Mouse (Mus musculus) embryonic facial prominence, embryonic 14.5 days (tissue): Measurements from ENCODE around the gene Hist2h2ac. TPM values are rescaled to one million over a fixed set of nuclear protein-coding genes. Genes with fewer than 3 reads are reported as not detected.

Experiments
- ATAC-seq: fragments of 200-750 bp; cut with Nextera tagmentation; 2 replicates; pipeline ENCODE4 v1.8.0; 2017; ENCODE audit warnings: low read depth, moderate number of reproducible peaks, moderate TSS enrichment
- DNase-seq: peaks from one replicate; pipeline ENCODE4 v3.0.0-alpha.2; 2015; ENCODE audit warnings: low spot score
- H3K27ac ChIP-seq: fragments of 300-500 bp; sonication (generic); replicated peaks from 2 replicates; pipeline ENCODE4 v1.5.1; 2014; ENCODE audit warnings: low read depth, mild to moderate bottlenecking, low read length, moderate library complexity
- H3K27me3 ChIP-seq: fragments of 300-500 bp; sonication (generic); replicated peaks from 2 replicates; pipeline ENCODE4 v1.6.1; 2014; ENCODE audit warnings: low read length; ENCODE audit not compliant: control insufficient read depth, insufficient read depth
- H3K36me3 ChIP-seq: fragments of 300-500 bp; sonication (generic); 2 replicates; pipeline ENCODE4 v1.6.1; 2014; ENCODE audit warnings: low read length, mixed read lengths; ENCODE audit not compliant: control insufficient read depth, insufficient read depth
- H3K4me1 ChIP-seq: fragments of 300-500 bp; sonication (generic); 2 replicates; pipeline ENCODE4 v1.6.1; 2014; ENCODE audit warnings: antibody characterized with exemption, low read length; ENCODE audit not compliant: control insufficient read depth, insufficient read depth
- H3K4me2 ChIP-seq: fragments of 300-500 bp; sonication (generic); 2 replicates; pipeline ENCODE4 v1.6.1; 2014; ENCODE audit warnings: low read depth, mild to moderate bottlenecking, low read length, moderate library complexity, mixed read lengths
- H3K4me3 ChIP-seq: fragments of 300-500 bp; sonication (generic); 2 replicates; pipeline ENCODE4 v1.5.1; 2014; ENCODE audit warnings: low read depth, mild to moderate bottlenecking, low read length
- H3K9ac ChIP-seq: fragments of 300-500 bp; sonication (generic); 2 replicates; pipeline ENCODE4 v1.6.1; 2014; ENCODE audit warnings: low read depth, mild to moderate bottlenecking, low read length, moderate library complexity, mixed read lengths
- H3K9me3 ChIP-seq: fragments of 300-500 bp; sonication (generic); 2 replicates; pipeline ENCODE4 v1.6.1; 2016; ENCODE audit warnings: low read length; ENCODE audit not compliant: control insufficient read depth
- WGBS: fragments of 180-500 bp; shearing (Covaris S2); extraction: QIAGEN DNeasy Blood & Tissue Kit; methylation state at CpG from one replicate; pipeline ENCODE4 v1.1.7; 2014; 5-methylcytosine and 5-hydroxymethylcytosine counted together
- microRNA-seq: library from miRNA; unstranded; fragments of <30 nt; microRNA quantifications from one replicate; pipeline ENCODE4, GENCODE M21; 2016; ENCODE audit warnings: borderline number of aligned reads
- polyA plus RNA-seq: library from polyadenylated mRNA; unstranded; fragments of >200 nt; fragmentation: Nextera tagmentation; extraction: Ambion mirVana; gene quantifications from 2 replicates; pipeline ENCODE4 v1.2.1, GENCODE M21; 2014

Hist2h2ac gene
- polyA plus RNA-seq, 1 experiment from 2014 or later: 8.4 TPM

- Histone ChIP-seq H3K4me2 (peak within 1 kb of the TSS; percentile 95), H3K9me3 (no peaks in the 10 kb centered on the region), H3K36me3 (peaks cover 50% of the 10 kb centered on the region), H3K9ac (peak within 1 kb of the TSS; percentile 91), H3K4me1 (peaks cover 11% of the 10 kb centered on the region), H3K27ac (peak within 1 kb of the TSS; percentile 99), H3K27me3 (no peaks in the 10 kb centered on the region), H3K4me3 (peak within 1 kb of the TSS; percentile 88)
- peak; percentile 97 for DNase-seq
- ATAC-seq: peak; percentile 95
- 1% methylated on average over 41 of the region's 58 CpGs for WGBS
These were observed 48.2 kb downstream of the Hist2h2ac start, which contains the start of gene Sf3b4 for GRCm38 (mm10) chr3:96172197-96173178. Sf3b4 (plus strand) TSS chr3:96172332.

GRCm38 (mm10) chr3:96171583-96172196, 49.0 kb downstream of the Hist2h2ac start:
- ATAC-seq: no peak; the same call in 1 of the 2 replicates
- Histone ChIP-seq H3K36me3 (peaks cover 46% of the 10 kb centered on the region), H3K4me3 (peak overlapping the region; percentile 88), H3K9me3 (no peaks in the 10 kb centered on the region), H3K9ac (peak overlapping the region; percentile 91), H3K4me1 (peaks cover 11% of the 10 kb centered on the region), H3K27me3 (no peaks in the 10 kb centered on the region), H3K4me2 (peak overlapping the region; percentile 95), H3K27ac (peak overlapping the region; percentile 99)
- WGBS: 20% methylated on average over 18 of the region's 18 CpGs
- no peak for DNase-seq

DNA sequence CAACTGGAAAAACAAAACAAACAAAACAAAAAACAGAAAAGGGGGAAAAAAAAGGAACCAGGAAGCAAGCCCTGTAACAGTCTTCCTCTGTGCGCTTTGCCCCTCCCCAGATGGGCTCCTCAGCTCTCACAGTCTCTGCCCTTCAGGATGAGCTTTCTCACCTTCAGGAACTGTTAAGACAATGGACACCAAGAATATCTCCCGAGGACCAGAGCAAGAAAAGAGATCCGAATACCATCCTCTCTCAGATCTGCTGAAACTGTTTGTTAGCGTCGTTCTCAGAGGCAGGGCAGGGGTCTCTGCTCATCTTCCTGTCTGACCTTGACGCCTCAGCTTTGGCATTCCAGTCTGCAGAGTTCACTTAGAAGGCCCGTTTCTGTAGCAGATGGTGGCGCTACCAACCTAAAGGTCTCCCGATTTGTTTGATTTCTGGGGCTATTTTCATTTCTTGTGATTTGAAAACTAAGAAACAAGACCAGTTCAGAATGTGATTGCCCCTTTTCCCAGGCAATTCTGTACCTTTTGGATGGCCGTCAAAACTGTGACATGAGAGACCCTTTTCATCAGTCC, 49.6 kb downstream of the Hist2h2ac start:
- peak overlapping the region; percentile 91 for H3K9ac ChIP-seq
- WGBS: 64% methylated on average over 10 of the region's 10 CpGs

More for the DNA sequence above, 49.6 kb downstream of the Hist2h2ac start:
- peak overlapping the region; percentile 95 for H3K4me2 ChIP-seq
- peaks cover 11% of the 10 kb centered on the region for H3K4me1 ChIP-seq
- no peaks in the 10 kb centered on the region for H3K9me3 ChIP-seq
- DNase-seq (no peak), ATAC-seq (no peak)
- H3K27me3 ChIP-seq: no peaks in the 10 kb centered on the region
- peak overlapping the region; percentile 88 for H3K4me3 ChIP-seq
- peaks cover 39% of the 10 kb centered on the region for H3K36me3 ChIP-seq
- H3K27ac ChIP-seq: peak overlapping the region; percentile 99

Small RNA genes lying within 50 kb of the gene (microRNA-seq; reads per million reads assigned to microRNA genes)
- gene Gm44492: not detected
- gene Gm47311: not detected
- gene Gm47313: not detected

Other genes with a start within 250 kb of the Hist2h2ac start
- 40.5 and 43.2 TPM in 2 replicates for gene Plekho1, start 224.9 kb downstream of the Hist2h2ac start, polyA plus RNA-seq
- 24.4 and 25.7 TPM in 2 replicates for gene Vps45, start 162.4 kb downstream of the Hist2h2ac start, polyA plus RNA-seq
- 17.6 and 20.0 TPM in 2 replicates for gene Otud7b, start 116.4 kb downstream of the Hist2h2ac start, polyA plus RNA-seq
- gene Mtmr11, start 58.9 kb downstream of the Hist2h2ac start, polyA plus RNA-seq: 19.7 and 24.6 TPM in 2 replicates
- 152 and 158 TPM in 2 replicates for gene Sf3b4, start 48.5 kb downstream of the Hist2h2ac start, polyA plus RNA-seq
- 4.4 and 6.1 TPM in 2 replicates for gene Sv2a, start 39.7 kb downstream of the Hist2h2ac start, polyA plus RNA-seq
- gene Bola1, start 1.2 kb downstream of the Hist2h2ac start, polyA plus RNA-seq: 47.5 and 55.7 TPM in 2 replicates
- gene Hist2h2ab, start 1.0 kb downstream of the Hist2h2ac start, polyA plus RNA-seq: 0.72 and 0.78 TPM in 2 replicates
- gene Hist2h2be, start 239 bp upstream of the Hist2h2ac start, polyA plus RNA-seq: 7.8 and 8.8 TPM in 2 replicates
- gene Hist2h3c2, start 18.2 kb upstream of the Hist2h2ac start, polyA plus RNA-seq: 5.2 and 5.3 TPM in 2 replicates
- 46.9 and 57.6 TPM in 2 replicates for gene Hist2h2aa2, start 19.4 kb upstream of the Hist2h2ac start, polyA plus RNA-seq
- gene Hist2h2aa1, start 24.6 kb upstream of the Hist2h2ac start, polyA plus RNA-seq: 19.8 and 22.0 TPM in 2 replicates
- 0.48 TPM in 1 of 2 replicates, not detected in the other for gene Hist2h3c1, start 25.8 kb upstream of the Hist2h2ac start, polyA plus RNA-seq
- gene Hist2h4, start 42.4 kb upstream of the Hist2h2ac start, polyA plus RNA-seq: 6.9 TPM in 2 replicates
- gene Hist2h3b, start 47.8 kb upstream of the Hist2h2ac start, polyA plus RNA-seq: 44.3 and 57.8 TPM in 2 replicates
- gene Hist2h2bb, start 48.9 kb upstream of the Hist2h2ac start, polyA plus RNA-seq: 8.9 and 12.7 TPM in 2 replicates
- 4.0 and 5.3 TPM in 2 replicates for gene Fcgr1, start 73.1 kb upstream of the Hist2h2ac start, polyA plus RNA-seq
- not detected in 2 replicates for gene BC107364, start 231.4 kb upstream of the Hist2h2ac start, polyA plus RNA-seq